Mouse (Mus musculus): ENCODE measurements around the gene Gm20661. TPM values are rescaled to one million over a fixed set of nuclear protein-coding genes. Genes with fewer than 3 reads are reported as not detected.

Gm20661 gene
- polyA plus RNA-seq (2016; fragmentation: Nextera tagmentation; extraction: Ambion mirVana) = 0.86 and 1.2 TPM in 2 replicates

- Histone ChIP-seq H3K9me3 (no peaks in the 10 kb centered on the region), H3K9ac (0 out of 2 replicates have a peak within 1 kb of the TSS, but pooled peaks have one; percentile 9), H3K27ac (peak within 1 kb of the TSS; percentile 78), H3K27me3 (peaks cover 22% of the 10 kb centered on the region), H3K4me2 (peak within 1 kb of the TSS; percentile 21), H3K36me3 (replicated peaks) (no peaks in the 10 kb centered on the region), H3K4me3 (replicated peaks) (no peak within 1 kb of the TSS), H3K4me1 (peaks cover 31% of the 10 kb centered on the region)
- ATAC-seq (ENCODE audit: low FRiP score) = no peak
- 54% methylated on average over 14 of the region's 14 CpGs for WGBS
These were observed at the start of gene Gm20661 for GRCm38 (mm10) chr9:107982681-107983346. Gene Gm20661 (plus strand): TSS chr9:107983058.

- Histone ChIP-seq H3K36me3 (replicated peaks) (no peaks in the 10 kb centered on the region), H3K4me3 (replicated peaks) (no peak overlapping the region), H3K9ac (no peak overlapping the region), H3K9me3 (no peaks in the 10 kb centered on the region), H3K27me3 (peaks cover 15% of the 10 kb centered on the region; the same call in 1 of the 2 replicates), H3K4me1 (peaks cover 37% of the 10 kb centered on the region), H3K27ac (no peak overlapping the region), H3K4me2 (no peak overlapping the region)
- ATAC-seq (ENCODE audit: low FRiP score) = no peak
- 92% methylated on average over 11 of the region's 11 CpGs for WGBS
These were observed 48.7 kb upstream of the Gm20661 start for GRCm38 (mm10) chr9:107934146-107934545.

GRCm38 (mm10) chr9:107935374-107935773, 47.5 kb upstream of the Gm20661 start, which contains the start of gene Camkv:
Gene Camkv (plus strand): TSS chr9:107935674.
- Histone ChIP-seq H3K36me3 (replicated peaks) (no peaks in the 10 kb centered on the region), H3K4me3 (replicated peaks) (peak within 1 kb of the TSS; percentile 46), H3K9ac (peak within 1 kb of the TSS; percentile 66), H3K4me2 (peak within 1 kb of the TSS; percentile 81), H3K4me1 (peaks cover 37% of the 10 kb centered on the region), H3K27ac (no peak within 1 kb of the TSS), H3K27me3 (peaks cover 15% of the 10 kb centered on the region; the same call in 1 of the 2 replicates), H3K9me3 (no peaks in the 10 kb centered on the region)
- 5% methylated on average over 3 of the region's 3 CpGs for WGBS
- ATAC-seq (ENCODE audit: low FRiP score) = peak; percentile 12; the same call in 1 of the 2 replicates

GRCm38 (mm10) chr9:107935790-107936214, 47.1 kb upstream of the Gm20661 start:
- peaks cover 15% of the 10 kb centered on the region; the same call in 1 of the 2 replicates for H3K27me3 ChIP-seq
- no peaks in the 10 kb centered on the region for H3K9me3 ChIP-seq
- H3K36me3 ChIP-seq (replicated peaks) = no peaks in the 10 kb centered on the region

GRCm38 (mm10) chr9:107936215-107936822, 46.5 kb upstream of the Gm20661 start:
- H3K27ac ChIP-seq = no peak overlapping the region
- under 1% methylated on average over 29 of the region's 29 CpGs for WGBS
- no peaks in the 10 kb centered on the region for H3K9me3 ChIP-seq
- H3K27me3 ChIP-seq = peaks cover 15% of the 10 kb centered on the region; the same call in 1 of the 2 replicates
- no peaks in the 10 kb centered on the region for H3K36me3 ChIP-seq (replicated peaks)
- peak overlapping the region; percentile 46 for H3K4me3 ChIP-seq (replicated peaks)
- H3K4me2 ChIP-seq = peak overlapping the region; percentile 81
- H3K9ac ChIP-seq = peak overlapping the region; percentile 66
- ATAC-seq (ENCODE audit: low FRiP score) = peak; percentile 72
- peaks cover 37% of the 10 kb centered on the region for H3K4me1 ChIP-seq

More at GRCm38 (mm10) chr9:107935790-107936214, 47.1 kb upstream of the Gm20661 start:
- H3K4me2 ChIP-seq = peak overlapping the region; percentile 81
- WGBS = 1% methylated on average over 41 of the region's 41 CpGs
- peak; percentile 61 for ATAC-seq (ENCODE audit: low FRiP score)
- peak overlapping the region; percentile 46 for H3K4me3 ChIP-seq (replicated peaks)
- peaks cover 37% of the 10 kb centered on the region for H3K4me1 ChIP-seq
- H3K9ac ChIP-seq = peak overlapping the region; percentile 66
- H3K27ac ChIP-seq = no peak overlapping the region

GRCm38 (mm10) chr9:107936831-107937230, 46.0 kb upstream of the Gm20661 start:
- Histone ChIP-seq H3K27me3 (peaks cover 15% of the 10 kb centered on the region; the same call in 1 of the 2 replicates), H3K27ac (no peak overlapping the region), H3K9ac (peak overlapping the region; percentile 66; the same call in 1 of the 2 replicates)

GRCm38 (mm10) chr9:107947241-107948194, 35.3 kb upstream of the Gm20661 start:
- H3K27me3 ChIP-seq = no peaks in the 10 kb centered on the region
- H3K4me2 ChIP-seq = no peak overlapping the region
- WGBS = 92% methylated on average over 31 of the region's 31 CpGs
- H3K36me3 ChIP-seq (replicated peaks) = 0 out of 2 replicates have a peak, but pooled peaks cover 6% of the 10 kb centered on the region
- no peak for ATAC-seq (ENCODE audit: low FRiP score)
- peaks cover 14% of the 10 kb centered on the region for H3K4me1 ChIP-seq
- no peak overlapping the region for H3K9ac ChIP-seq
- no peak overlapping the region for H3K27ac ChIP-seq
- no peaks in the 10 kb centered on the region for H3K9me3 ChIP-seq
- H3K4me3 ChIP-seq (replicated peaks) = no peak overlapping the region

More at GRCm38 (mm10) chr9:107936831-107937230, 46.0 kb upstream of the Gm20661 start:
- H3K36me3 ChIP-seq (replicated peaks) = no peaks in the 10 kb centered on the region
- WGBS = 4% methylated on average over 3 of the region's 3 CpGs
- H3K4me1 ChIP-seq = peaks cover 37% of the 10 kb centered on the region
- peak overlapping the region; percentile 81 for H3K4me2 ChIP-seq
- ATAC-seq (ENCODE audit: low FRiP score) = no peak
- H3K4me3 ChIP-seq (replicated peaks) = peak overlapping the region; percentile 46
- no peaks in the 10 kb centered on the region for H3K9me3 ChIP-seq

- no peak overlapping the region for H3K9ac ChIP-seq
- H3K4me2 ChIP-seq = no peak overlapping the region
- H3K9me3 ChIP-seq = no peaks in the 10 kb centered on the region
- no peak for ATAC-seq (ENCODE audit: low FRiP score)
- no peaks in the 10 kb centered on the region for H3K27me3 ChIP-seq
- no peak overlapping the region for H3K4me3 ChIP-seq (replicated peaks)
- no peak overlapping the region for H3K27ac ChIP-seq
- H3K36me3 ChIP-seq (replicated peaks) = 0 out of 2 replicates have a peak, but pooled peaks cover 6% of the 10 kb centered on the region
- peaks cover 20% of the 10 kb centered on the region for H3K4me1 ChIP-seq
- WGBS = 81% methylated on average over 13 of the region's 13 CpGs
These were observed 33.5 kb upstream of the Gm20661 start for GRCm38 (mm10) chr9:107949184-107949921.

- peaks cover 20% of the 10 kb centered on the region for H3K4me1 ChIP-seq
- 0 out of 2 replicates have a peak, but pooled peaks cover 6% of the 10 kb centered on the region for H3K36me3 ChIP-seq (replicated peaks)
- H3K4me2 ChIP-seq = peak within 1 kb of the TSS; percentile 63
- H3K27me3 ChIP-seq = no peaks in the 10 kb centered on the region
- peak within 1 kb of the TSS; percentile 62 for H3K9ac ChIP-seq
- ATAC-seq (ENCODE audit: low FRiP score) = no peak
- WGBS = 92% methylated on average over 10 of the region's 10 CpGs
- peak within 1 kb of the TSS; percentile 66 for H3K4me3 ChIP-seq (replicated peaks)
- H3K9me3 ChIP-seq = no peaks in the 10 kb centered on the region
- peak within 1 kb of the TSS; percentile 89 for H3K27ac ChIP-seq
These were observed 33.0 kb upstream of the Gm20661 start, which contains the start of gene Traip for GRCm38 (mm10) chr9:107949922-107950235. Gene Traip (plus strand): TSS chr9:107950136.

GRCm38 (mm10) chr9:107950460-107951355, 32.1 kb upstream of the Gm20661 start:
- ATAC-seq (ENCODE audit: low FRiP score) = peak; percentile 97
- 15% methylated on average over 45 of the region's 45 CpGs for WGBS
- no peaks in the 10 kb centered on the region for H3K27me3 ChIP-seq

More at GRCm38 (mm10) chr9:107950460-107951355, 32.1 kb upstream of the Gm20661 start:
- Histone ChIP-seq H3K4me2 (peak overlapping the region; percentile 63), H3K4me1 (peaks cover 20% of the 10 kb centered on the region), H3K27ac (peak overlapping the region; percentile 89), H3K9ac (peak overlapping the region; percentile 62), H3K36me3 (replicated peaks) (0 out of 2 replicates have a peak, but pooled peaks cover 6% of the 10 kb centered on the region), H3K9me3 (no peaks in the 10 kb centered on the region), H3K4me3 (replicated peaks) (peak overlapping the region; percentile 66)
